Mouse (Mus musculus) gastrocnemius, postnatal 14 days (tissue): ENCODE measurements around the gene Thumpd2. TPM values are rescaled to one million over a fixed set of nuclear protein-coding genes. Genes with fewer than 3 reads are reported as not detected.

Source experiments
- DNase-seq: peaks from one replicate; pipeline ENCODE4 v3.0.0; 2021; ENCODE audit warnings: mixed read lengths
- intact Hi-C: fragments of 180-260 bp; cut with DNase I; formaldehyde crosslinking; loops from one replicate; pipeline ENCODE4 v1.15.1; 2025; ENCODE audit warnings: low total_unique reads
- total RNA-seq, 2 experiments: library from RNA; stranded (reverse); gene quantifications; 2 replicates each; pipeline ENCODE4 v1.2.3; 2021

The Thumpd2 gene
- total RNA-seq, 2 experiments from 2014 or later: 2.9 to 3.5 TPM

- intact Hi-C loops: no loop called here
- DNase-seq: no peak
Observed at GRCm38 (mm10) chr17:81038707-81039408, 26.0 kb downstream of the Thumpd2 start.

GRCm38 (mm10) chr17:81035354-81035753 is 29.5 kb downstream of the Thumpd2 start:
- no peak for DNase-seq
- intact Hi-C loops: no loop called here

- no peak for DNase-seq
- intact Hi-C loops: no loop called here
Observed at GRCm38 (mm10) chr17:81032957-81033356, 31.9 kb downstream of the Thumpd2 start.

GRCm38 (mm10) chr17:81031830-81032442 is 32.9 kb downstream of the Thumpd2 start:
- DNase-seq: no peak
- intact Hi-C loops: no loop called here

GRCm38 (mm10) chr17:81027331-81027730 is 37.6 kb downstream of the Thumpd2 start:
- intact Hi-C loops: no loop called here
- DNase-seq: no peak

- DNase-seq: no peak
- intact Hi-C loops: no loop called here
Observed at GRCm38 (mm10) chr17:81017132-81017531, 47.8 kb downstream of the Thumpd2 start.

- intact Hi-C loops: no loop called here
- DNase-seq: no peak
Observed at GRCm38 (mm10) chr17:81015814-81016447, 49.0 kb downstream of the Thumpd2 start.

- intact Hi-C loops: no loop called here
- DNase-seq: no peak
Observed at GRCm38 (mm10) chr17:81010844-81011685, 53.8 kb downstream of the Thumpd2 start.

- DNase-seq: no peak
- intact Hi-C loops: no loop called here
Observed at GRCm38 (mm10) chr17:81010199-81010598, 54.7 kb downstream of the Thumpd2 start.

GRCm38 (mm10) chr17:81009112-81009511 is 55.8 kb downstream of the Thumpd2 start:
- intact Hi-C loops: no loop called here
- no peak for DNase-seq

GRCm38 (mm10) chr17:81005292-81005691 is 59.6 kb downstream of the Thumpd2 start:
- DNase-seq: no peak
- intact Hi-C loops: no loop called here

GRCm38 (mm10) chr17:81004454-81004853 is 60.4 kb downstream of the Thumpd2 start:
- intact Hi-C loops: no loop called here
- no peak for DNase-seq

- no peak for DNase-seq
- intact Hi-C loops: no loop called here
Observed at GRCm38 (mm10) chr17:81002130-81002529, 62.8 kb downstream of the Thumpd2 start.

- DNase-seq: no peak
- intact Hi-C loops: no loop called here
Observed at GRCm38 (mm10) chr17:81001647-81002046, 63.2 kb downstream of the Thumpd2 start.

- intact Hi-C loops: no loop called here
- no peak for DNase-seq
Observed at GRCm38 (mm10) chr17:81001010-81001409, 63.9 kb downstream of the Thumpd2 start.

GRCm38 (mm10) chr17:80998958-80999357 is 65.9 kb downstream of the Thumpd2 start:
- intact Hi-C loops: no loop called here

GRCm38 (mm10) chr17:80997226-80997625 is 67.7 kb downstream of the Thumpd2 start:
- no peak for DNase-seq
- intact Hi-C loops: no loop called here

More at GRCm38 (mm10) chr17:80998958-80999357, 65.9 kb downstream of the Thumpd2 start:
- no peak for DNase-seq

GRCm38 (mm10) chr17:80991535-80992127 is 73.3 kb downstream of the Thumpd2 start:
- intact Hi-C loops: no loop called here
- no peak for DNase-seq

GRCm38 (mm10) chr17:80982976-80983375 is 81.9 kb downstream of the Thumpd2 start:
- no peak for DNase-seq
- intact Hi-C loops: loop anchor here (5.0 to 10.0 kb wide), 2 partner anchors 298 to 361 kb away; no protein-coding TSS in a partner anchor
